Mouse (Mus musculus) ovary, postnatal 36 days (tissue): ENCODE measurements around the gene Mfap3l.
"Not testable (repeated sequence)": the region's sequence is repeated elsewhere in the genome, so short reads cannot be mapped to it uniquely, and the experiment has no call there.

Experiments used
- DNase-seq: peaks from one replicate; pipeline ENCODE4 v3.0.0; 2022; ENCODE audit warnings: low spot score, mixed read lengths

Gene Mfap3l

DNA sequence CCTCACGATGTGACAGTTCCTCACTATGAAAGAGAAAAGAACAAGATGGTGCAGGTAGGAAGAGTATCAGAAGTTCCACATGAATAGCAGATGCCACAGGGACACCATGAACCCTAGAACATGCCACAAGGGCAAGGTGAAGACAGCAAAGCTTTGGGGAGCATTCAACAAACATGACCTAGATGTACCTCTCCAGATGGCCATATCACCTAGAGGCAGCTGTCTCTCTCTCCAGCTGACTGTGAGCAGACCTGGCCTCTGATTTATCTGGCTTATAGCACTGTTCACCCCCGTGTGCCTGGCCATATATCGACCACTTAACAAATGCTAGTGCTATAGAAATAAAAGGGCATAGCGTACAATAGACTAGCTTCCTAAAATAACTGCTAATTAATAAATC is 17.5 kb downstream of the Mfap3l start:
- no peak for DNase-seq

GRCm38 (mm10) chr8:60657425-60658113 is 24.9 kb downstream of the Mfap3l start:
- no peak for DNase-seq

- DNase-seq, result no peak
Observed at GRCm38 (mm10) chr8:60658114-60658500, 25.5 kb downstream of the Mfap3l start.

DNA sequence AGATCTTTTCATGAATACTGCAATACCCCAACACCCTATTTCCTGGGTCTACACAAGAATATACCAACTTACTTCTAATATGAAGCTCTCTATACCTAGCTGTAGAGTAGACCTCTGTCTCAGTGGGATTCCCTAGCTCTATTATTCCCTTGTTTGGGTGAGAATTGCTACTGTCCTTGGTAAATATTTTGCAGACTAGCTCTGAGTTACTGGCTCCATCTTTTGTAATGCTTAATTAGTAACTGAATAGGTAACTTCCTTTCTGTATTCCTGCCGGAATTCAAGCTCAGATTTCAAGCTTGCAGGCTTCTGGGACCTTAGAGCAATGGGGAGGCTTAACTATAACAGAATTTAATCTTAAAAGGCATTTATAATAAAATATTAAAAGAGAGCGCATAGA is 26.1 kb downstream of the Mfap3l start:
- not testable (repeated sequence) for DNase-seq

GRCm38 (mm10) chr8:60659721-60660120 is 27.1 kb downstream of the Mfap3l start:
- no peak for DNase-seq

- DNase-seq, result no peak
Observed at GRCm38 (mm10) chr8:60661191-60661590, 28.6 kb downstream of the Mfap3l start.

DNA sequence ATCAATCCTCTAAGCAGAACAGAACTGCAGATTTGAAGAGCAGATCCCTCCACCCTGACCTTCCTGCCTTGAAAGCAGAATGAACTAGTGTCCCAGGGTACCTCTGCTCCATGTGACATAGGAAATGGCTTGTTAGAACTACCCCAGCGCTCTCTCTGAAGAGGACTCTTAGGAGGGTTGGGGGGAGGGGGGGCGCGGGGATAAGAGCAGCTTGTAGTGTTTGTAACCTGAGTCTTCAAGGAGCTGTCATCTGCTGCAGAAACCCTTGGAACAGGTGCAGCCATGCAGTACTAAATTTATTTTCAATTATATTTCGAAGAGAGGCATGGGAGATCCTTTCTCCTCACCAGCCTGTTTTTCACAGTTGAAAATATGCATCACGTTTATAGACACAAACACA is 30.9 kb downstream of the Mfap3l start:
- no peak for DNase-seq

- no peak for DNase-seq
Observed at GRCm38 (mm10) chr8:60665821-60666220, 33.2 kb downstream of the Mfap3l start.

- DNase-seq, result no peak
Observed at GRCm38 (mm10) chr8:60666852-60667251, 34.2 kb downstream of the Mfap3l start.

DNA sequence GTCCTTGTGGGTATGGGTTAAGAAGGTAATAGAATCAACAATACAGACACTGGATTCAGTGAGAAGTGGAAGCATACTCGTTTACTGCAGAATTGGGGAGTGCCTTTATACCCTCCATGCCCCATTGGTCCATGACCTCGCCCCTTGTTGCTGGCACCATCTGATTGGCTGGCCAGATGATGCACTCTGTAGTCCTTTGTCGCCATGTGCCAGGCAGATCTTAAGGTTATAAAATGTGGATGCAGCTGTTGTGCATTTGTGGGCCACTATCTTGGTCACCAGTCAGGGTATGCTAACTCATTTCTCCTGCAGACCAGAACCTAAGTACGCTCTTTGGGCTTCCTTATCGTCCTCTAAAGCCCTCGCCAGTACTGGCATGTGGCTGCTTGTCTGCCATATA is 46.0 kb downstream of the Mfap3l start:
- DNase-seq, result no peak

- no peak for DNase-seq
Observed at GRCm38 (mm10) chr8:60681811-60682210, 49.2 kb downstream of the Mfap3l start.

DNA sequence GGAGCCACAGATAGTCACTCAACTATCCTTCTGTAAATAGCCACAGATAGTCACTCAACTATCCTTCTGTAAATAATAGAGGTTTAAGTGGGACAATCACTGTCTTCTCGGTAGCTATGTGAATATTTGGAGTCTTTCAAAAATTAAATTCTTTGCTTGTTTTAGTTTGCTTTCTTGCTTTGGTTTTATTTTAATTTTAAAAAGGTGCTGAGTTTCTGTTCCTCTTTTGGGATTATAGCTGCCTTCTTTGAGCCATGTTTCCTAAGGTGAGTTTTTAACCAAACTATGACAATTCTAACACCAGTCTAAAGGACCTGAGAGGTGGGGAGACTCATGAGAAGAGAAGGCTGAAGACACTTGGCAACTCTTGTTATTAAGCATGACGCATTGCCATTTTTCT is 49.7 kb downstream of the Mfap3l start:
- no peak for DNase-seq

DNA sequence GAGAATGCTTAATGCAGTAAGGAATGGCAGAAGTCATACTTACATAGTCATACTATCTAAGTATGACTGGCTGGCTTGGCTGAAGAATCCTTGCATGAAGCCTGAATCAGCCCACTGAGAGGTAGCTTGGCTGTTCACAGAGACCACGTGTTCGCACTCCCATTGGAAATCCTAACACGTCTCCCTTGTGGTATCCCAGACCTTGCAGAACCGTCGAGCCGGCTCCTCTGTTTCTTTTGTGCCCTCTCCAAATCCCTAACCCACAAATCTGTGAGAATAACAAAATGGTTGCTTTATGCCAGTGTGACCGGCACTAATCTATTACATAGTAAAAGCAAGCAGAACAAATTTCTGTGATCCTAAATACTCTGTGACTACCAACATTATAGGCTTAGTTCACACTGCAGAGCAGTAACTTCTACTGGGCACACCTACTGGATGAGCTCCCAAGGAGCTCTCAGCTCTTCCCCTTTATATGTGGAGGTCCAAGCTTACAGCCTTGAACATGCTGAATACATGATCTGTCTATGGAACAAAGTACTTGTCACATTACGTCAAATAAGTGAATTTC is 79.0 kb downstream of the Mfap3l start:
- DNase-seq, result no peak

GRCm38 (mm10) chr8:60714724-60715123 is 82.1 kb downstream of the Mfap3l start:
- no peak for DNase-seq

GRCm38 (mm10) chr8:60718692-60719091 is 86.1 kb downstream of the Mfap3l start:
- DNase-seq, result no peak
